Mouse (Mus musculus): ENCODE measurements around the gene Sbds. TPM values are rescaled to one million over a fixed set of nuclear protein-coding genes. Genes with fewer than 3 reads are reported as not detected.

Gene Sbds
- polyA plus RNA-seq, 1 experiment from 2014 or later, result 48.2 TPM

- DNase-seq (ENCODE audit: low spot score) (no peak), ATAC-seq (ENCODE audit: low FRiP score) (no peak)
- Histone ChIP-seq H3K4me2 (replicated peaks) (no peak within 1 kb of the TSS), H3K36me3 (replicated peaks; ENCODE audit: control insufficient read depth, insufficient read depth) (peaks cover 24% of the 10 kb centered on the region), H3K4me1 (replicated peaks; ENCODE audit: control insufficient read depth, insufficient read depth, low read length) (peaks cover 10% of the 10 kb centered on the region; the same call in 1 of the 2 replicates), H3K9me3 (ENCODE audit: control insufficient read depth, low read length) (no peaks in the 10 kb centered on the region), H3K27me3 (ENCODE audit: control insufficient read depth, insufficient read depth, low read length) (no peaks in the 10 kb centered on the region), H3K9ac (no peak within 1 kb of the TSS), H3K27ac (no peak within 1 kb of the TSS), H3K4me3 (replicated peaks; ENCODE audit: low read length) (no peak within 1 kb of the TSS)
- WGBS, result 85% methylated on average over 7 of the region's 7 CpGs
These were observed 38.5 kb downstream of the Sbds start, which contains the start of gene Tmem248 for GRCm38 (mm10) chr5:130216781-130217180. Tmem248 (plus strand) TSS chr5:130217081.

- Histone ChIP-seq H3K9me3 (ENCODE audit: control insufficient read depth, low read length) (no peaks in the 10 kb centered on the region), H3K4me1 (replicated peaks; ENCODE audit: control insufficient read depth, insufficient read depth, low read length) (no peaks in the 10 kb centered on the region), H3K4me3 (replicated peaks; ENCODE audit: low read length) (no peak overlapping the region), H3K27ac (no peak overlapping the region), H3K36me3 (replicated peaks; ENCODE audit: control insufficient read depth, insufficient read depth) (peaks cover 60% of the 10 kb centered on the region), H3K9ac (no peak overlapping the region), H3K27me3 (ENCODE audit: control insufficient read depth, insufficient read depth, low read length) (no peaks in the 10 kb centered on the region), H3K4me2 (replicated peaks) (no peak overlapping the region)
- WGBS, result 93% methylated on average over 11 of the region's 11 CpGs
- DNase-seq (ENCODE audit: low spot score) (no peak), ATAC-seq (ENCODE audit: low FRiP score) (no peak)
These were observed 42.4 kb downstream of the Sbds start for GRCm38 (mm10) chr5:130212956-130213355.

- peaks cover 65% of the 10 kb centered on the region for H3K36me3 ChIP-seq (replicated peaks; ENCODE audit: control insufficient read depth, insufficient read depth)
- no peak overlapping the region for H3K9ac ChIP-seq
- H3K4me1 ChIP-seq (replicated peaks; ENCODE audit: control insufficient read depth, insufficient read depth, low read length), result no peaks in the 10 kb centered on the region
- no peaks in the 10 kb centered on the region for H3K27me3 ChIP-seq (ENCODE audit: control insufficient read depth, insufficient read depth, low read length)
- H3K4me2 ChIP-seq (replicated peaks), result no peak overlapping the region
- no peaks in the 10 kb centered on the region for H3K9me3 ChIP-seq (ENCODE audit: control insufficient read depth, low read length)
- WGBS, result 90% methylated on average over 4 of the region's 4 CpGs
- H3K4me3 ChIP-seq (replicated peaks; ENCODE audit: low read length), result no peak overlapping the region
- no peak for ATAC-seq (ENCODE audit: low FRiP score)
- no peak for DNase-seq (ENCODE audit: low spot score)
- no peak overlapping the region for H3K27ac ChIP-seq
These were observed 48.0 kb downstream of the Sbds start for GRCm38 (mm10) chr5:130207299-130207698.

- ATAC-seq (ENCODE audit: low FRiP score), result no peak
These were observed 49.8 kb downstream of the Sbds start for GRCm38 (mm10) chr5:130205441-130206023.

GRCm38 (mm10) chr5:130204560-130204959, 50.8 kb downstream of the Sbds start:
- no peak overlapping the region for H3K27ac ChIP-seq
- H3K9ac ChIP-seq, result no peak overlapping the region
- H3K4me3 ChIP-seq (replicated peaks; ENCODE audit: low read length), result no peak overlapping the region
- H3K4me1 ChIP-seq (replicated peaks; ENCODE audit: control insufficient read depth, insufficient read depth, low read length), result no peaks in the 10 kb centered on the region
- 89% methylated on average over 6 of the region's 6 CpGs for WGBS
- no peak for ATAC-seq (ENCODE audit: low FRiP score)
- H3K9me3 ChIP-seq (ENCODE audit: control insufficient read depth, low read length), result no peaks in the 10 kb centered on the region
- no peak for DNase-seq (ENCODE audit: low spot score)
- H3K4me2 ChIP-seq (replicated peaks), result no peak overlapping the region
- peaks cover 60% of the 10 kb centered on the region for H3K36me3 ChIP-seq (replicated peaks; ENCODE audit: control insufficient read depth, insufficient read depth)
- no peaks in the 10 kb centered on the region for H3K27me3 ChIP-seq (ENCODE audit: control insufficient read depth, insufficient read depth, low read length)

More at GRCm38 (mm10) chr5:130205441-130206023, 49.8 kb downstream of the Sbds start:
- no peak overlapping the region for H3K9ac ChIP-seq
- DNase-seq (ENCODE audit: low spot score), result no peak
- no peaks in the 10 kb centered on the region for H3K27me3 ChIP-seq (ENCODE audit: control insufficient read depth, insufficient read depth, low read length)
- no peak overlapping the region for H3K4me2 ChIP-seq (replicated peaks)
- 94% methylated on average over 3 of the region's 3 CpGs for WGBS
- H3K9me3 ChIP-seq (ENCODE audit: control insufficient read depth, low read length), result no peaks in the 10 kb centered on the region
- no peak overlapping the region for H3K4me3 ChIP-seq (replicated peaks; ENCODE audit: low read length)
- H3K36me3 ChIP-seq (replicated peaks; ENCODE audit: control insufficient read depth, insufficient read depth), result peaks cover 60% of the 10 kb centered on the region
- H3K27ac ChIP-seq, result no peak overlapping the region
- no peaks in the 10 kb centered on the region for H3K4me1 ChIP-seq (replicated peaks; ENCODE audit: control insufficient read depth, insufficient read depth, low read length)

GRCm38 (mm10) chr5:130203948-130204347, 51.4 kb downstream of the Sbds start:
- 89% methylated on average over 4 of the region's 4 CpGs for WGBS

GRCm38 (mm10) chr5:130200233-130201029, 54.9 kb downstream of the Sbds start:
- Histone ChIP-seq H3K4me2 (replicated peaks) (no peak overlapping the region), H3K4me1 (replicated peaks; ENCODE audit: control insufficient read depth, insufficient read depth, low read length) (no peaks in the 10 kb centered on the region), H3K27me3 (ENCODE audit: control insufficient read depth, insufficient read depth, low read length) (no peaks in the 10 kb centered on the region), H3K36me3 (replicated peaks; ENCODE audit: control insufficient read depth, insufficient read depth) (peaks cover 48% of the 10 kb centered on the region), H3K9ac (no peak overlapping the region), H3K9me3 (ENCODE audit: control insufficient read depth, low read length) (no peaks in the 10 kb centered on the region), H3K4me3 (replicated peaks; ENCODE audit: low read length) (no peak overlapping the region), H3K27ac (no peak overlapping the region)
- WGBS, result 90% methylated on average over 10 of the region's 10 CpGs
- DNase-seq (ENCODE audit: low spot score) (no peak), ATAC-seq (ENCODE audit: low FRiP score) (no peak)

More at GRCm38 (mm10) chr5:130203948-130204347, 51.4 kb downstream of the Sbds start:
- DNase-seq (ENCODE audit: low spot score), result no peak
- H3K9me3 ChIP-seq (ENCODE audit: control insufficient read depth, low read length), result no peaks in the 10 kb centered on the region
- peaks cover 60% of the 10 kb centered on the region for H3K36me3 ChIP-seq (replicated peaks; ENCODE audit: control insufficient read depth, insufficient read depth)
- no peaks in the 10 kb centered on the region for H3K27me3 ChIP-seq (ENCODE audit: control insufficient read depth, insufficient read depth, low read length)
- no peak overlapping the region for H3K4me2 ChIP-seq (replicated peaks)
- H3K4me1 ChIP-seq (replicated peaks; ENCODE audit: control insufficient read depth, insufficient read depth, low read length), result no peaks in the 10 kb centered on the region
- no peak overlapping the region for H3K27ac ChIP-seq
- ATAC-seq (ENCODE audit: low FRiP score), result no peak
- no peak overlapping the region for H3K9ac ChIP-seq
- no peak overlapping the region for H3K4me3 ChIP-seq (replicated peaks; ENCODE audit: low read length)

GRCm38 (mm10) chr5:130197981-130198380, 57.3 kb downstream of the Sbds start:
- no peak overlapping the region for H3K4me2 ChIP-seq (replicated peaks)
- H3K9ac ChIP-seq, result no peak overlapping the region
- no peaks in the 10 kb centered on the region for H3K9me3 ChIP-seq (ENCODE audit: control insufficient read depth, low read length)
- H3K36me3 ChIP-seq (replicated peaks; ENCODE audit: control insufficient read depth, insufficient read depth), result peaks cover 61% of the 10 kb centered on the region
- H3K4me3 ChIP-seq (replicated peaks; ENCODE audit: low read length), result no peak overlapping the region
- no peaks in the 10 kb centered on the region for H3K4me1 ChIP-seq (replicated peaks; ENCODE audit: control insufficient read depth, insufficient read depth, low read length)
- DNase-seq (ENCODE audit: low spot score), result no peak
- 94% methylated on average over 7 of the region's 7 CpGs for WGBS
- no peak overlapping the region for H3K27ac ChIP-seq
- H3K27me3 ChIP-seq (ENCODE audit: control insufficient read depth, insufficient read depth, low read length), result no peaks in the 10 kb centered on the region
- ATAC-seq (ENCODE audit: low FRiP score), result no peak

GRCm38 (mm10) chr5:130197454-130197853, 57.9 kb downstream of the Sbds start:
- DNase-seq (ENCODE audit: low spot score), result no peak
- H3K27ac ChIP-seq, result no peak overlapping the region
- H3K4me1 ChIP-seq (replicated peaks; ENCODE audit: control insufficient read depth, insufficient read depth, low read length), result no peaks in the 10 kb centered on the region
- no peak overlapping the region for H3K4me3 ChIP-seq (replicated peaks; ENCODE audit: low read length)
- peaks cover 62% of the 10 kb centered on the region for H3K36me3 ChIP-seq (replicated peaks; ENCODE audit: control insufficient read depth, insufficient read depth)
- H3K9ac ChIP-seq, result no peak overlapping the region
- no peaks in the 10 kb centered on the region for H3K27me3 ChIP-seq (ENCODE audit: control insufficient read depth, insufficient read depth, low read length)
- H3K4me2 ChIP-seq (replicated peaks), result no peak overlapping the region
- no peaks in the 10 kb centered on the region for H3K9me3 ChIP-seq (ENCODE audit: control insufficient read depth, low read length)
- WGBS, result 88% methylated on average over 3 of the region's 3 CpGs
- ATAC-seq (ENCODE audit: low FRiP score), result no peak
